Mouse (Mus musculus) adrenal gland, adult (tissue): ENCODE data around the gene Mmp28.

Experiments
- DNase-seq, 2 experiments: peaks; one replicate each; pipeline ENCODE4 v3.0.0; 2022 to 2023; ENCODE audit warnings: low spot score in 1 of 2; ENCODE audit not compliant: inconsistent age in 2 of 2

The Mmp28 gene

DNA sequence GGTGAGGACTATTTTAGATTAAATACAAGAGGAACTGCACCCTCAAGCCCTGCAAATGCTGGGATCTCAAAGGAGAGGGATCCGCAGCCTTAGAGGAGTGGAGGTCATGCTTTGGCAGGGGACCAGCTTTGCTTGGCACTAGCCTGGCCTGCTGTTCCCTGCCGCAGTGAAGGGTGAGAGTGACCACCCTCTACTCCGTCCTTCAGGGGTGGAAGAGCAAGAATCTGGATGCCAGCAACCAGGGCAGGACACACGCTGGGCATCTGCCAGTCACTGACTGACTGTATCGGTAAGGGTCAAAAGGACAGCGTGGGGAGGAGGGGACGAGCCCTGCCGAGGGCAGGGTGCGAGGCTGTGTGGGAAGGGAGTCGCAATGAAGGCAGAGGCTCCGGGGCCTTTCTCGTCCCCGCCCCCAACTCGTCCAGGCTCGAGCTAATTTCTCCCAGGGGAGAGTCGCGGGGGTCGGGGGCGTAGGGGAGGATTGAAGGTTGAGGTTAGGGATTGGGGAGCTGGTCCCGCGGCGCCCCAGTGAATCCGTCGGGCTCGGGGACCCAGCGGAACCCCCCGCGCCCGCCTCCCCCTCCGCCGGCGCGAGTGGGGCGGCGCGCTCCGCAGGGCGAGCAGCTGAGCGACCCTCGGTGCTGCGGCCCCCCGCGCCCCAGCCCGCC, 53.6 kb downstream of the Mmp28 start, which contains the start of gene Rasl10b:
Rasl10b (plus strand) TSS at position 51 of the 668 bp plus-strand sequence.
- peak; percentile 49 to 78 for DNase-seq

DNA sequence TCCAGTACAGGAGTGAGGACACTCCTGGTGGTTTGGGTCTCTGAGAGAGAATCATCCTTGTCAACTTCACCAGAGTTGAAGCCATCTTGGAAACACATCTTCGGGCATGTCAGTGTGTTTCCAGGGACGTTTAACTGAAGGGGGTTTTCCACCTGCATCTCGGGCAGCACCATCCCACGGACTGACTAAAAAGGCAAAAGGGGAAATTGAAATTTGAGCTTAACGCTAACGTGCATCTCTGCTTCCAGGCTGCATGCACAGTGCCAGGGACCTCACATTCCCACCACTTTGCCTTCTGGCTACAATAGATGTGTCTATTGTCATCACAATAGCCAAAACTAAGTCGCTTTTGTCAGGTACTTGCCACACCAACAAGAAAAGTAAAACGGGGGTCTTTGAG, 54.6 kb downstream of the Mmp28 start:
- DNase-seq, result no peak

DNA sequence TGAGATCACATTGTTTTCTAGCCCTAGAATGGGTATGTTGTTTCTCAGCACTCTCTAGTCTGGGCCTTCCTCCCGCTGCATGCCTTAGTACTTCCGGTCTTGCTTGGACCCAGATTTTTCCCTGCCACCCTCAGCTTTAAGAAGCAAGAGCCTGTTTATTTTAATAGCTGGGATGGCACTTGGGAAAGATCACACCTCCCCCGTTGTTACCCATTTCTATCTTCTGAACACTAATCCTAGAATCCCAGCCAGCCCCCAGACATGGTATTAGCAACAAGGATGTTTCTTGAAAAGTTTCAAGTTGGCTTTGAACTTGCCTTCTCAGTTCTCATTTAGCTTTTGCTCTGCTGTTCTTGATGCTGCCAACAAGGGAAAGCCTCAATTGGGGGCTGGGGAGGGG, 56.5 kb downstream of the Mmp28 start:
- no peak for DNase-seq

DNA sequence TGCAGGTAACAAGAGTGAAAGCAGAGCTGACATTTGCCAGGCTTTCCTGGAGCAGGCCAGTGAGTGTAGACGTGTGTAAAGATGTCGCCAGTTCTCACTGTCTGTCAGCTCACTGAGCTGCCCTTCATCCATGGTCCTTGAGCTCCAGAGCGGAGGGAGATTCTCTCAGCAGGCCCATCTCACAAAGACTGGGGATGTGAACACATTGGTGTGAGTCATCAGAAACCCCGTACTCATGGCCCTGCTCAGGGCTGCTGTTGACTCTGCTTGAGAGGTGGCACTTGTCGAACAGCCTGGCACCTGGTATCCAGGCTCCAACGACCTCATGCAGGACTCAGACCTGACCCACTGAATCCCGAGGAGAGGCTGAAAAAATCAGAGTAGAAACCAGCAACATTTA, 59.1 kb downstream of the Mmp28 start:
- DNase-seq, result peak in 1 of 2 experiments; percentile 55

DNA sequence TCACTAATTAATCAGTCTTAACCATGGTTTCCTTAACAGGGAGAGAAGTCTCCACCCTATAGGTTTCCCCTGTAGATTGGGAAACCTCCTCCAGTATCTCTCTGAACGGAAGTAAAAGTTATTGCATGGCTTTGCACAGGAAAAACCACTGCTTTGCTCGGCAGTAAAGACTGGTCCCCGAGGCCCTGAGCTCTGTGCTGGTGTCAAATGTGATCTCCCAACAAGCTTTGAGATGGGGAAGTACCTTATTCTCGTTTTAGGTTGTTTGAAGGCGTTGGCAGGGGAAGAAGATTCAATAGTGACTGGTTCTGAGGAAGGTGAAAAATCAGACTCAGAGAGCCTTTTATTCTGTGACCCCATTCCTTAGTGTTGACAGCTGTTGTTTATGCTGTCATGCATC, 64.1 kb downstream of the Mmp28 start:
- DNase-seq, result no peak

DNA sequence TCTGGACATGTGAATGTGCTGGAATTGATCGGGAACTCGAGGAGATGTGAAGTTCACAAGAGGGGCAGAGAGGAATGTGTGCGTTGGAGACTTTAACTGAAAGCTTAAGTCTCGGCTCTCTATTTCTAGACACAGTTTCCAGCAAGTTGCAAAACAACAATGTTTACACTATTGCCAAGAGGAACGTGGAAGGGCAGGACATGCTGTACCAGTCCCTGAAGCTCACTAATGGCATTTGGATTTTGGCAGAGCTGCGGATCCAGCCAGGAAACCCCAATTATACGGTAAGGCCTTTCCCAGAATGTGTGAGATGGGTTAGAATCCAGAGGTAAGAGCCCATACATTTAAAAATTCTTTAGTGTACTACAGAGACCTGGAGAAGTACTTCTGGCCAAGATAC, 65.2 kb downstream of the Mmp28 start:
- no peak for DNase-seq

DNA sequence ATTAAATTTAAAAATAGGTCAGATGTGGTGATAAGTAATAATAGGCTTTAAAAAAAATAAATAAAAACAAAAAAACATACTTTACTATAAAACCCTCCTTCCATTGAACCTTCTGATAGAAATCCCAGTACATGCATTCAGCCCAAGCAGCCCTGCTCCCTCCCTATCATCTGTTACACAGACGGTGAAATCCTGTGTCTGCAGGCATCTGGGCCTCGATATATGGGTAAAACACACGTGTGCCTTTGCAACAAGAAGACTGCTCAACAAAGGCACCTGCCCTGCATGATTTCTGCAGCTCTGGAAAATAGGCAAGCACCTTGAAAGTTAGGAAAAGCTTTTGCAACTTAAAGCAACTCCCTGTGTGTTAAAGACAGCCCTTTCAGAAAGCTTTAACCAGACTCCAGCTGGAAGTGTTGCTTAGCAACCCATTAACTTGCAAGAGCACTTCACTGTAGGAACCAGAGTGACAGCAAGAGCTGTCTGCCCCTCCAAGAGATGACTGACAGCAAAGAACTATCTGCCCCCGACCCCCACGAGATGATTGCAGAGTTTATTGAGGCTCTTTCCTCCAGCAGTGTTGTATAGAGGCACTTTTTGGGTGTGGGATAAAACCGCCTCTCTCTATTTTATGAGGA, 68.0 kb downstream of the Mmp28 start:
- DNase-seq, result no peak

DNA sequence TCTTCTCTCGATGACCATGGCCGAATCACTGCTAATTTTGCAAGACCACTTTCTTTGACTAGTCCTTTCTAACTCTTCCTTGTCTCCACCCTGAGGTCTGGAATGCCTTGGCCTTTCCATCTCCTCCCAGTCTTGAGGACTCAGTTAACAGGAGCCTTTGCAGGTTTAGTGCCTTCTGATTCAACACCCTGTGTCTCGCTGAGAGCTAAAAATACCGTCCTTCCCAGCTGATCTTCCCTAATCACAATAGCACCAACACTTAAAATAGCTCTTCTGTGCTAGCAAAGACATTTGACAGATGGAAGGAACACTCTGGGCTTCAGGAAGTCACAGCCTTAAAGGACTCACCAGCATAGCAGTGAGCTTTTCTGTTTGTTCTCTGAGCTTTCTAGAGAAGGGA, 69.8 kb downstream of the Mmp28 start:
- no peak for DNase-seq
